Mouse (Mus musculus): ENCODE measurements around the gene Dclk2. TPM values are rescaled to one million over a fixed set of nuclear protein-coding genes. Genes with fewer than 3 reads are reported as not detected.

Gene Dclk2
- total RNA-seq, 2 experiments from 2014 or later = 103 to 113 TPM

GRCm38 (mm10) chr3:86851131-86851530 lies 69.5 kb downstream of the Dclk2 start:
- Histone ChIP-seq H3K4me3 (no peak overlapping the region), H3K27ac (peak overlapping the region; percentile 68)
- TF ChIP-seq CTCF (conservative IDR thresholded peaks at IDR 0.05) = no peak
- DNase-seq (ENCODE audit: low spot score in 2 of 2) = no peak

- no peak for DNase-seq (ENCODE audit: low spot score in 2 of 2)
- H3K27ac ChIP-seq = peak overlapping the region; percentile 68
- no peak overlapping the region for H3K4me3 ChIP-seq
- TF ChIP-seq CTCF (conservative IDR thresholded peaks at IDR 0.05) = no peak
Measured at GRCm38 (mm10) chr3:86850394-86851030, 70.1 kb downstream of the Dclk2 start.

- TF ChIP-seq CTCF (conservative IDR thresholded peaks at IDR 0.05) = no peak
- no peak overlapping the region for H3K4me3 ChIP-seq
- H3K27ac ChIP-seq = peak overlapping the region; percentile 39; the same call in 1 of the 2 replicates
- no peak for DNase-seq (ENCODE audit: low spot score in 2 of 2)
Measured at GRCm38 (mm10) chr3:86849337-86849736, 71.3 kb downstream of the Dclk2 start.

GRCm38 (mm10) chr3:86847536-86847935 lies 73.1 kb downstream of the Dclk2 start:
- no peak for DNase-seq (ENCODE audit: low spot score in 2 of 2)
- no peak for TF ChIP-seq CTCF (conservative IDR thresholded peaks at IDR 0.05)
- Histone ChIP-seq H3K4me3 (no peak overlapping the region), H3K27ac (peak overlapping the region; percentile 51; the same call in 1 of the 2 replicates)

- DNase-seq (ENCODE audit: low spot score in 2 of 2) = no peak
- Histone ChIP-seq H3K27ac (peak overlapping the region; percentile 82), H3K4me3 (no peak overlapping the region)
- TF ChIP-seq CTCF (conservative IDR thresholded peaks at IDR 0.05) = no peak
Measured at GRCm38 (mm10) chr3:86846036-86846435, 74.6 kb downstream of the Dclk2 start.

GRCm38 (mm10) chr3:86845578-86845977 lies 75.1 kb downstream of the Dclk2 start:
- peak overlapping the region; percentile 44 for H3K4me3 ChIP-seq
- peak overlapping the region; percentile 82 for H3K27ac ChIP-seq
- no peak for TF ChIP-seq CTCF (conservative IDR thresholded peaks at IDR 0.05)
- DNase-seq (ENCODE audit: low spot score in 2 of 2) = no peak

- peak; percentile 32 to 71 for DNase-seq (ENCODE audit: low spot score in 2 of 2)
- peak overlapping the region; percentile 44 for H3K4me3 ChIP-seq
- H3K27ac ChIP-seq = peak overlapping the region; percentile 82
- TF ChIP-seq CTCF (conservative IDR thresholded peaks at IDR 0.05) = no peak
Measured at GRCm38 (mm10) chr3:86844804-86845481, 75.7 kb downstream of the Dclk2 start.

GRCm38 (mm10) chr3:86842461-86842860 lies 78.2 kb downstream of the Dclk2 start:
- no peak for TF ChIP-seq CTCF (conservative IDR thresholded peaks at IDR 0.05)
- peak overlapping the region; percentile 3; the same call in 1 of the 2 replicates for H3K27ac ChIP-seq

GRCm38 (mm10) chr3:86839606-86840005 lies 81.0 kb downstream of the Dclk2 start:
- Histone ChIP-seq H3K27ac (peak overlapping the region; percentile 61), H3K4me3 (no peak overlapping the region)
- TF ChIP-seq CTCF (conservative IDR thresholded peaks at IDR 0.05) = no peak
- no peak for DNase-seq (ENCODE audit: low spot score in 2 of 2)

More at GRCm38 (mm10) chr3:86842461-86842860, 78.2 kb downstream of the Dclk2 start:
- DNase-seq (ENCODE audit: low spot score in 2 of 2) = no peak
- H3K4me3 ChIP-seq = no peak overlapping the region

GRCm38 (mm10) chr3:86837386-86837785 lies 83.3 kb downstream of the Dclk2 start:
- Histone ChIP-seq H3K4me3 (no peak overlapping the region), H3K27ac (peak overlapping the region; percentile 72)
- TF ChIP-seq CTCF (conservative IDR thresholded peaks at IDR 0.05) = no peak
- no peak for DNase-seq (ENCODE audit: low spot score in 2 of 2)

- TF ChIP-seq CTCF (conservative IDR thresholded peaks at IDR 0.05) = peak; percentile 68
- Histone ChIP-seq H3K27ac (peak overlapping the region; percentile 78), H3K4me3 (no peak overlapping the region)
- DNase-seq (ENCODE audit: low spot score in 2 of 2) = no peak
Measured at GRCm38 (mm10) chr3:86835180-86835579, 85.5 kb downstream of the Dclk2 start.

GRCm38 (mm10) chr3:86834341-86834740 lies 86.3 kb downstream of the Dclk2 start:
- Histone ChIP-seq H3K4me3 (no peak overlapping the region; the same call in 1 of the 2 replicates), H3K27ac (peak overlapping the region; percentile 78)
- no peak for DNase-seq (ENCODE audit: low spot score in 2 of 2)
- no peak for TF ChIP-seq CTCF (conservative IDR thresholded peaks at IDR 0.05)

- Histone ChIP-seq H3K4me3 (no peak overlapping the region), H3K27ac (peak overlapping the region; percentile 78)
- no peak for TF ChIP-seq CTCF (conservative IDR thresholded peaks at IDR 0.05)
- peak in 1 of 2 experiments; percentile 48 for DNase-seq (ENCODE audit: low spot score in 2 of 2)
Measured at GRCm38 (mm10) chr3:86832591-86833267, 87.9 kb downstream of the Dclk2 start.

Measured in layer of hippocampus, adult 2 months (tissue).